Mouse (Mus musculus): ENCODE data around the gene Srms.

Gene Srms

GRCm38 (mm10) chr2:181166469-181166868 is 46.5 kb downstream of the Srms start:
- in situ Hi-C loops (cut with MboI, MseI): no loop called here

GRCm38 (mm10) chr2:181160821-181161220 is 52.2 kb downstream of the Srms start:
- in situ Hi-C loops (cut with MboI, MseI): no loop called here

GRCm38 (mm10) chr2:181159771-181160170 is 53.2 kb downstream of the Srms start:
- in situ Hi-C loops (cut with MboI, MseI): no loop called here

- in situ Hi-C loops (cut with MboI, MseI): no loop called here
These were observed 53.9 kb downstream of the Srms start for GRCm38 (mm10) chr2:181159091-181159514.

- in situ Hi-C loops (cut with MboI, MseI): no loop called here
These were observed 54.5 kb downstream of the Srms start for GRCm38 (mm10) chr2:181158471-181158870.

GRCm38 (mm10) chr2:181157716-181158302 is 55.2 kb downstream of the Srms start:
- in situ Hi-C loops (cut with MboI, MseI): no loop called here

- in situ Hi-C loops (cut with MboI, MseI): no loop called here
These were observed 55.8 kb downstream of the Srms start for GRCm38 (mm10) chr2:181157180-181157579.

- in situ Hi-C loops (cut with MboI, MseI): no loop called here
These were observed 56.5 kb downstream of the Srms start, which contains the start of gene Eef1a2 for GRCm38 (mm10) chr2:181156248-181157121. Gene Eef1a2 (minus strand): TSS chr2:181157014.

GRCm38 (mm10) chr2:181155801-181156200 is 57.2 kb downstream of the Srms start:
- in situ Hi-C loops (cut with MboI, MseI): no loop called here

All from regulatory T cell (primary cell).